ENCODE assay signal across 22 mouse cellular contexts in the genomic region with DNA sequence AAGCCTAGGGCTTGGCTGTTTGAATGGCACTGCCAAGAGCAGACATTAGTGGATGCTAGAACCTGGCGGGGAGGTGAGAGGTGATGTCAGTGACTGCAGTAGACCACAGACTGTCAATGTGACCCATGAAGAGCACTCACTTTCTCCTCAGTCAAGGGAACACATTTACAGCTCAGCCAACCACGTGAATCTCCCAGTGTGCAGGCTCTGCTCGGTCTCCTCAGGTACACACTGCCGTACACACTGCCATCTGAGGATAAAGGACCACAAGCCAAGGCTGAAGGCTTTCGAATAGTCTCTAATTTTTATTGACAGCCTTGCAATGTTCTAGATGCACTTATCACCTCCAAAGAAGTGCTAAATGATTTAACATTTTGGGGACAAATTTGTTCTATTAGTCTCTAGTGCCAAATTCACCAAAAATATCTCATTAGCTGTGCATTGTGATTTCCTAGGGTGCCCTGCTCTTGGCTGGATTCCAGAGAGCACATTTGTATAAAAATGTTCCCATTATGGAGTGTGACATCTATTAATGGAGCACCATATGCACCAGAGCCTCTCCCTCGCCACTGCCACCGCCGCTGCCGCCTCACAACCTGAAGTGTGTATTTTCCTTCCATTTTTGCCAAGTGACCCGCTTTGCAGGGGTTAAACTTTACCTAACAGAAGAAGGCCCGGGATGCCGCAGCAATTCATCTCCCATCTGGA.
DNase-seq lines count a peak whose midpoint lies in the region; ATAC-seq and TF ChIP-seq lines count a peak whose summit lies in the region.
"Had no signal": no experiment of that assay in that cellular context is flagged by ENCODE, and none has a peak within 500 bp of the region (broad histone marks: within the 10 kb centered on the region; RNA-seq: fewer than 3 reads in every experiment).

No protein-coding gene starts in this region.

- DNase-seq in cerebellum, postnatal 4 days (ENCODE audit: low spot score in 2 of 2) = no peak
- peak; percentile 4 to 46 for DNase-seq in layer of hippocampus, postnatal 14 days (ENCODE audit: low spot score in 2 of 2)
- no peak for DNase-seq in layer of hippocampus, adult 9-10 months (ENCODE audit: low spot score)
- DNase-seq in cerebellum, adult 8-10 months = peak; percentile 66
- DNase-seq in forebrain, embryonic 14.5 days (ENCODE audit: low spot score) = peak; percentile 83
- no peak for DNase-seq in urinary bladder, postnatal 36 days (ENCODE audit: low spot score in 2 of 2)
- no peak for DNase-seq in liver, postnatal 0 days
- DNase-seq: adrenal gland, adult 8-10 months; gastrocnemius, postnatal 10 days; heart, postnatal 4 days; kidney, postnatal 36 days; liver, embryonic 13.5 days; lung, postnatal 4 days; thymus, adult 18-20 months had no signal

- 32% methylated on average over 12 of the region's 12 CpGs for WGBS in forebrain, embryonic 14.5 days
- WGBS in liver, postnatal 0 days (ENCODE audit: insufficient replicate concordance) = 76% methylated on average over 12 of the region's 12 CpGs

- no peaks in the 10 kb centered on the region for H3K9me3 ChIP-seq in forebrain, embryonic 14.5 days (replicated peaks; ENCODE audit: control insufficient read depth, low read length)
- H3K9me3 ChIP-seq in liver, postnatal 0 days (ENCODE audit: low read length) = no peaks in the 10 kb centered on the region
- H3K9me3 ChIP-seq: heart, embryonic 15.5 days; hindbrain, embryonic 15.5 days; intestine, embryonic 15.5 days; limb, embryonic 12.5 days; liver, embryonic 13.5 days; lung, embryonic 15.5 days; midbrain, embryonic 10.5 days had no signal

- H3K27me3 ChIP-seq in forebrain, embryonic 14.5 days (replicated peaks; ENCODE audit: control insufficient read depth, insufficient read depth, low read length) = no peaks in the 10 kb centered on the region
- H3K27me3 ChIP-seq in liver, postnatal 0 days (ENCODE audit: insufficient read depth, low read length) = no peaks in the 10 kb centered on the region
- H3K27me3 ChIP-seq: heart, embryonic 15.5 days; hindbrain, embryonic 15.5 days; intestine, embryonic 15.5 days; limb, embryonic 12.5 days; liver, embryonic 13.5 days; lung, embryonic 15.5 days had no signal

- peak; percentile 74 for ATAC-seq in cerebellum, adult (ENCODE audit: insufficient number of reproducible peaks, low FRiP score, low TSS enrichment)
- peak; percentile 80 for ATAC-seq in forebrain, embryonic 14.5 days
- no peak for ATAC-seq in liver, postnatal 0 days
- ATAC-seq: intestine, embryonic 15.5 days; Patski had no signal

- no peak for TF ChIP-seq CTCF in liver, postnatal 0 days (IDR thresholded peaks at IDR 0.05; ENCODE audit: low read depth)

- no peak for TF ChIP-seq EP300 in liver, postnatal 0 days (IDR thresholded peaks at IDR 0.05; ENCODE audit: low read depth)

- no peak overlapping the region for H3K4me2 ChIP-seq in forebrain, embryonic 14.5 days (ENCODE audit: low read length)
- no peak overlapping the region for H3K4me2 ChIP-seq in liver, postnatal 0 days (ENCODE audit: low read depth, low read length)
- H3K4me2 ChIP-seq: heart, embryonic 15.5 days; hindbrain, embryonic 15.5 days; intestine, embryonic 15.5 days; limb, embryonic 12.5 days; liver, embryonic 13.5 days; lung, embryonic 15.5 days had no signal

- no peak overlapping the region for H3K9ac ChIP-seq in forebrain, embryonic 14.5 days (ENCODE audit: low read length)
- no peak overlapping the region for H3K9ac ChIP-seq in liver, postnatal 0 days (replicated peaks)
- H3K9ac ChIP-seq: heart, embryonic 15.5 days; hindbrain, embryonic 15.5 days; intestine, embryonic 15.5 days; limb, embryonic 12.5 days; liver, embryonic 13.5 days; lung, embryonic 15.5 days had no signal

- no peak overlapping the region for H3K27ac ChIP-seq in forebrain, embryonic 14.5 days (ENCODE audit: low read depth, low read length)
- H3K27ac ChIP-seq in liver, postnatal 0 days (ENCODE audit: low read depth) = no peak overlapping the region
- H3K27ac ChIP-seq: heart, embryonic 15.5 days; hindbrain, embryonic 15.5 days; intestine, embryonic 15.5 days; limb, embryonic 12.5 days; liver, embryonic 13.5 days; lung, embryonic 15.5 days; midbrain, embryonic 10.5 days had no signal

- H3K36me3 ChIP-seq in forebrain, embryonic 14.5 days (ENCODE audit: control insufficient read depth, insufficient read depth, low read length) = no peaks in the 10 kb centered on the region
- H3K36me3 ChIP-seq in liver, postnatal 0 days (replicated peaks; ENCODE audit: insufficient read depth, low read length) = no peaks in the 10 kb centered on the region
- H3K36me3 ChIP-seq: heart, embryonic 15.5 days; hindbrain, embryonic 15.5 days; intestine, embryonic 15.5 days; limb, embryonic 12.5 days; liver, embryonic 13.5 days; lung, embryonic 15.5 days; midbrain, embryonic 10.5 days had no signal

- peaks cover 7% of the 10 kb centered on the region; the same call in 1 of the 2 replicates for H3K4me1 ChIP-seq in forebrain, embryonic 14.5 days (ENCODE audit: control insufficient read depth, insufficient read depth, low read length)
- no peaks in the 10 kb centered on the region for H3K4me1 ChIP-seq in liver, postnatal 0 days (ENCODE audit: insufficient read depth)
- H3K4me1 ChIP-seq: heart, embryonic 15.5 days; intestine, embryonic 15.5 days; limb, embryonic 12.5 days; liver, embryonic 13.5 days; lung, embryonic 15.5 days; midbrain, embryonic 10.5 days had no signal

- H3K4me3 ChIP-seq in forebrain, embryonic 14.5 days (ENCODE audit: low read depth, low read length) = no peak overlapping the region
- no peak overlapping the region for H3K4me3 ChIP-seq in liver, postnatal 0 days (ENCODE audit: low read depth, low read length)
- H3K4me3 ChIP-seq: heart, embryonic 15.5 days; hindbrain, embryonic 15.5 days; intestine, embryonic 15.5 days; limb, embryonic 12.5 days; liver, embryonic 13.5 days; lung, embryonic 15.5 days; midbrain, embryonic 10.5 days had no signal

Comparison
In these comparisons a context has a peak if more than half of its experiments do, and no peak if none do; other contexts are left out.
1. DNase-seq: peak in layer of hippocampus, postnatal 14 days (2 of 2), cerebellum, adult 8-10 months (single experiment) and forebrain, embryonic 14.5 days (single experiment); none in cerebellum, postnatal 4 days (0 of 2), layer of hippocampus, adult 9-10 months (single experiment), urinary bladder, postnatal 36 days (0 of 2) and liver, postnatal 0 days (single experiment).